In genomic region chr15:84284059-84284458, GRCm38 (mm10) we compare ENCODE assay signal across 9 mouse cellular contexts. TPM values are rescaled to one million over a fixed set of nuclear protein-coding genes. Genes with fewer than 3 reads are reported as not detected.
DNase-seq lines count a peak whose midpoint lies in the region; ATAC-seq and TF ChIP-seq lines count a peak whose summit lies in the region.
"Had no signal": no experiment of that assay in that cellular context is flagged by ENCODE, and none has a peak within 500 bp of the region (broad histone marks: within the 10 kb centered on the region; RNA-seq: fewer than 3 reads in every experiment).

No protein-coding gene starts in this region.

- 59% methylated on average over 5 of the region's 5 CpGs for WGBS in heart, embryonic 11.5 days (ENCODE audit: insufficient replicate concordance)
- 63% methylated on average over 5 of the region's 5 CpGs for WGBS in forebrain, embryonic 14.5 days

- H3K27ac ChIP-seq in heart, embryonic 11.5 days (ENCODE audit: low read depth, low read length) = no peak overlapping the region
- no peak overlapping the region for H3K27ac ChIP-seq in MEL (ENCODE audit: control insufficient read depth, low read depth, low read length)
- H3K27ac ChIP-seq in forebrain, embryonic 14.5 days (ENCODE audit: low read depth, low read length) = no peak overlapping the region
- H3K27ac ChIP-seq: limb, embryonic 12.5 days had no signal

- H3K27me3 ChIP-seq in heart, embryonic 11.5 days (ENCODE audit: control insufficient read depth, insufficient read depth, low read length) = no peaks in the 10 kb centered on the region
- no peaks in the 10 kb centered on the region for H3K27me3 ChIP-seq in MEL (ENCODE audit: control insufficient read depth in 1 of 2, insufficient read depth in 2 of 2, low read length in 2 of 2)
- H3K27me3 ChIP-seq in forebrain, embryonic 14.5 days (replicated peaks; ENCODE audit: control insufficient read depth, insufficient read depth, low read length) = no peaks in the 10 kb centered on the region
- H3K27me3 ChIP-seq: limb, embryonic 12.5 days had no signal

- H3K4me2 ChIP-seq in heart, embryonic 11.5 days = no peak overlapping the region
- no peak overlapping the region for H3K4me2 ChIP-seq in forebrain, embryonic 14.5 days (ENCODE audit: low read length)
- H3K4me2 ChIP-seq: limb, embryonic 12.5 days had no signal

- peaks cover 5% of the 10 kb centered on the region; the same call in 1 of the 2 replicates for H3K36me3 ChIP-seq in heart, embryonic 11.5 days (ENCODE audit: control insufficient read depth, insufficient read depth, low read length)
- no peaks in the 10 kb centered on the region for H3K36me3 ChIP-seq in MEL (ENCODE audit: control insufficient read depth in 1 of 2, insufficient read depth in 2 of 2, low read length in 2 of 2)
- no peaks in the 10 kb centered on the region for H3K36me3 ChIP-seq in forebrain, embryonic 14.5 days (ENCODE audit: control insufficient read depth, insufficient read depth, low read length)
- H3K36me3 ChIP-seq: limb, embryonic 12.5 days had no signal

- intact Hi-C loops in heart, postnatal 36 days (cut with DNase I) = loop anchor here (1.0 to 2.0 kb wide), 2 partner anchors 72 to 331 kb away; no protein-coding TSS in a partner anchor

- no peak for ATAC-seq in heart, embryonic 11.5 days (replicated peaks; ENCODE audit: insufficient number of reproducible peaks, low FRiP score, low TSS enrichment)
- ATAC-seq in frontal cortex, adult (ENCODE audit: low TSS enrichment) = no peak
- ATAC-seq in forebrain, embryonic 14.5 days = no peak

- peaks cover 6% of the 10 kb centered on the region; the same call in 1 of the 2 replicates for H3K4me1 ChIP-seq in heart, embryonic 11.5 days (ENCODE audit: control insufficient read depth, insufficient read depth, low read length)
- no peaks in the 10 kb centered on the region for H3K4me1 ChIP-seq in MEL (ENCODE audit: control insufficient read depth in 1 of 2, insufficient read depth in 2 of 2, low read length in 2 of 2)
- no peaks in the 10 kb centered on the region for H3K4me1 ChIP-seq in forebrain, embryonic 14.5 days (ENCODE audit: control insufficient read depth, insufficient read depth, low read length)

- H3K79me2 ChIP-seq in MEL (ENCODE audit: control insufficient read depth, insufficient read depth, low read length, poor library complexity) = no peaks in the 10 kb centered on the region

- H3K9me3 ChIP-seq in heart, embryonic 11.5 days (replicated peaks; ENCODE audit: control insufficient read depth, low read length) = no peaks in the 10 kb centered on the region
- no peaks in the 10 kb centered on the region for H3K9me3 ChIP-seq in MEL (replicated peaks; ENCODE audit: insufficient read depth, low read length)
- H3K9me3 ChIP-seq in forebrain, embryonic 14.5 days (replicated peaks; ENCODE audit: control insufficient read depth, low read length) = no peaks in the 10 kb centered on the region
- H3K9me3 ChIP-seq: limb, embryonic 12.5 days had no signal

- peak; percentile 79 to 85 (median 79) for TF ChIP-seq CTCF in MEL (IDR thresholded peaks at IDR 0.05 in 2 of 3, conservative IDR thresholded peaks at IDR 0.05 in 1 of 3; ENCODE audit: control insufficient read depth in 1 of 3, insufficient read depth in 1 of 3, low read depth in 2 of 3, low read length in 3 of 3, poor library complexity in 1 of 3, severe bottlenecking in 1 of 3)

- TF ChIP-seq POLR2A in MEL (IDR thresholded peaks at IDR 0.05; ENCODE audit: control insufficient read depth in 1 of 2, insufficient read depth in 1 of 2, low read depth in 1 of 2, low read length in 2 of 2, poor library complexity in 1 of 2) = no peak

- no peak overlapping the region for H3K9ac ChIP-seq in heart, embryonic 11.5 days (ENCODE audit: low read depth, low read length)
- no peak overlapping the region for H3K9ac ChIP-seq in MEL (ENCODE audit: control insufficient read depth, low read depth, low read length, poor library complexity, severe bottlenecking)
- H3K9ac ChIP-seq in forebrain, embryonic 14.5 days (ENCODE audit: low read length) = no peak overlapping the region
- H3K9ac ChIP-seq: limb, embryonic 12.5 days had no signal

- DNase-seq in heart, postnatal 36 days = peak; percentile 43 to 64
- DNase-seq in A20 (ENCODE audit: low read depth, low spot score) = peak; percentile 58
- peak; percentile 63 for DNase-seq in MEL (ENCODE audit: low read depth, low spot score)
- DNase-seq in embryo, embryonic 10.5 days (ENCODE audit: low spot score) = peak; percentile 65
- DNase-seq in lung, postnatal 25 days (ENCODE audit: low spot score) = peak; percentile 32
- no peak for DNase-seq in forebrain, embryonic 14.5 days (ENCODE audit: low spot score)

- no peak for TF ChIP-seq EP300 in MEL (IDR thresholded peaks at IDR 0.05; ENCODE audit: low read depth in 1 of 2, low read length in 2 of 2)

- H3K4me3 ChIP-seq in heart, embryonic 11.5 days (ENCODE audit: low read depth, low read length) = no peak overlapping the region
- H3K4me3 ChIP-seq in MEL (ENCODE audit: control insufficient read depth in 1 of 2, insufficient read depth in 1 of 2, low read depth in 2 of 2, low read length in 2 of 2) = no peak overlapping the region
- H3K4me3 ChIP-seq in forebrain, embryonic 14.5 days (ENCODE audit: low read depth, low read length) = no peak overlapping the region
- H3K4me3 ChIP-seq: limb, embryonic 12.5 days had no signal

- peak; percentile 88 for TF ChIP-seq RAD21 in MEL (IDR thresholded peaks at IDR 0.05; ENCODE audit: low read depth, low read length)

TF ChIP-seq in MEL, 35 proteins besides CTCF, POLR2A, EP300 and RAD21:
- TF ChIP-seq ZNF384 (IDR thresholded peaks at IDR 0.05; ENCODE audit: low read depth, low read length) (no peak), ZC3H11A (IDR thresholded peaks at IDR 0.05; ENCODE audit: low read depth, low read length) (peak; percentile 80), SMC3 (IDR thresholded peaks at IDR 0.05; ENCODE audit: low read depth, low read length) (peak; percentile 92), NELFE (IDR thresholded peaks at IDR 0.05; ENCODE audit: low read depth, low read length) (no peak)
TF ChIP-seq in MEL: peak in this region for 2.

RNA-seq across cellular contexts. Expression of gene Parvg, which starts 39.8 kb away (rescaled TPM):
- total RNA-seq in heart, postnatal 36 days (2021) = 1 to 10 TPM; 1.1 to 2.5 TPM
- 0.59 and 0.60 TPM in 2 replicates for polyA plus RNA-seq in heart, embryonic 11.5 days (2014; fragmentation: Nextera tagmentation; extraction: Ambion mirVana)
- 58.8 and 67.5 TPM in 2 replicates for total RNA-seq in MEL (2012; rRNA removed)
- 100 to 1,000 TPM in 1 of 2 experiments, not detected in 1; 142 TPM for polyA plus RNA-seq in MEL (2012; ENCODE audit: insufficient read depth in 1 of 2, insufficient read length in 2 of 2, low read depth in 1 of 2, low replicate concordance in 2 of 2, missing spikeins in 1 of 2)
- polyA plus RNA-seq in forebrain, embryonic 14.5 days (2014; fragmentation: Nextera tagmentation; extraction: Ambion mirVana) = 0.90 and 1.2 TPM in 2 replicates

RNA-seq across cellular contexts. Expression of gene Parvb, which starts 52.2 kb away (rescaled TPM):
- total RNA-seq in heart, postnatal 36 days (2021) = 100 to 1,000 TPM; 110 to 142 TPM
- 19.3 and 21.1 TPM in 2 replicates for polyA plus RNA-seq in heart, embryonic 11.5 days (2014; fragmentation: Nextera tagmentation; extraction: Ambion mirVana)
- 4.8 and 6.3 TPM in 2 replicates for total RNA-seq in MEL (2012; rRNA removed)
- polyA plus RNA-seq in MEL (2012; ENCODE audit: insufficient read depth in 1 of 2, insufficient read length in 2 of 2, low read depth in 1 of 2, low replicate concordance in 2 of 2, missing spikeins in 1 of 2) = 10 to 100 TPM in 1 of 2 experiments, not detected in 1; 58.0 TPM
- polyA plus RNA-seq in forebrain, embryonic 14.5 days (2014; fragmentation: Nextera tagmentation; extraction: Ambion mirVana) = 2.5 and 2.9 TPM in 2 replicates
